Mouse (Mus musculus): ENCODE data around the gene Olfr59.

Olfr59 gene

DNA sequence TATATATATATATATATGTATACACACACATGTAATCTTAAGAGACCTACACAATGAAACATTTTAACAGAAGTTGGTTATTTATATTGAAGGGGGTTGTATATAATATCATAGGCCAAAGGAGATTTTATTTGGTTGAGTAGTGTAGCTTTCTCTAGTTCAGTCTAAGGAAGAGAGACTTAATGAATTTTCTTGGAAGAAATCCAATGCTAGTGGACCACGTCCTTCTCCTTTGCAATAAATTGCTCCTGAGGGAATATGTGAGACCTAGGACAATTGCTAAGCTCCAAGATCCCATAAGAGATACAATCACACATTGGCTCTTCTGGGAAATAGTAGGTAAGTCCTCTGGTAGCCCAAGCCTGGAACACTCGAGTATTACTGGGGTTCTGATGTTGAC, at the start of gene Olfr59:
Gene Olfr59 (plus strand): TSS at position 301 of the 400 bp plus-strand sequence.
- DNase-seq: no peak

DNA sequence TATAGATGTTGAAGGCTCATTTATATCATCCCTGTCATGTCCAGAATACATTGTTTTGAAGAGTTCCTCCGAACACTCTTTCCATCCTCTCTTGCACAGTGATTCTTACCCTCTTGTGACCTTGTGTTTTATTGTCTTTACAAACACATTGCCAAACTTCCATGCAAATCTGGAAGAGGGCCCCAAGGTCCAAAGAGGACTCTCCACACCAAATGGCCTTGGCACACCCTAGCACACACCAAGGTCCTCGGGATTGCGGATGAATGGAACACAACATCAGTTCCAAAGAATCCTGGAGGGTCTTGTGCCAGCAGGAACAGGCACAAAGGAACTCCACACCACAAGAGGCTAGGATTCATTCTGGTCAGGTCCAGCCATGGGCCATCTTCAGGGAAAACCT, 42.3 kb upstream of the Olfr59 start:
- no peak for DNase-seq

DNA sequence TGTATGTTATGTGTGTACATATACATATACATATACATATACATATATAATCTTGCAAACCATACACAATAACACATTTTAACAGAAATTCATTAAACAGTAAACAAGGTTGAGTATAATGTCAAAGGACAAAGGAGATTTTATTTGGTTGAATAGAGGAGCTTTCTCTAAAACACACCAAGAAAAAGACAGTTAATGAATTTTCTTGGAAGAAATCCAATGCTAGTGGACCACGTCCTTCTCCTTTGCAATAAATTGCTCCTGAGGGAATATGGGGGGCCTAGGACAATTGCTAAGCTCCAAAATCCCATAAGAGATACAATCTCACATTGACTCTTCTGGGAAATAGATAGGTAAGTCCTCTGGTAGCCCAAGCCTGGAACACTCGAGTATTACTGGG, 24.0 kb upstream of the Olfr59 start, which contains the start of gene Olfr406:
Gene Olfr406 (plus strand): TSS at position 301 of the 400 bp plus-strand sequence.
- no peak for DNase-seq

DNA sequence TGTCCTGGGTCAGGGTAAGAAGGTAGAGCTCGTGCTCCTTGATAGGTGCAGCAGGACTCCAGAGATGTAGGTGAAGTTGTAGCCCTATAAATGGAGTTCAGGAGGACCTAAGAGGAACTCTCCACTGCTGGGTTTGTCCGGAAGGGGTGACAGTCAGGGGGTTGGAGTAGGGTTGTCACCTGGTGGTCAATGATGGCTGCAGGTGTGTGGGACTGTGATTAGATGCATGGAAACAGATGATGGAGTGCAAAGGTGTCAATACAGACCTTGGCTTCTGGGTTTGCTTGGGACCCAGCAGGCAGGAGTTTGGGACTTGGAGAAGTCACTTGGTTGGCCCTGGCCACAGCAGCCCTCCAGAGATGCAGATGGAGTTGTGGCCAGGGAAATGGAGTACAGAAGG, 3.7 kb downstream of the Olfr59 start:
- DNase-seq: no peak

- DNase-seq: no peak
These were observed 42.5 kb downstream of the Olfr59 start for GRCm38 (mm10) chr11:74326044-74326443.

GRCm38 (mm10) chr11:74328781-74329180, 45.2 kb downstream of the Olfr59 start:
- no peak for DNase-seq

GRCm38 (mm10) chr11:74337931-74338330, 54.4 kb downstream of the Olfr59 start, which contains the start of gene Olfr410:
TSS of gene Olfr410 (minus strand) at chr11:74338031.
- DNase-seq: no peak
